Mouse (Mus musculus) bone marrow macrophage, adult 2 months (primary cell): ENCODE measurements at regions not wholly inside any gene's neighbourhood (a gene's known extent, or its start where the extent isn't known, plus 50 kb on each side); places are given as distances from the start of the nearest gene placed in this dataset.

Experiments used
- CTCF ChIP-seq: IDR thresholded peaks from 2 replicates; pipeline ENCODE4 v1.5.1; 2012; ENCODE audit warnings: low read depth, mild to moderate bottlenecking, low read length, moderate library complexity
- POLR2A ChIP-seq: IDR thresholded peaks from 2 replicates; pipeline ENCODE4 v1.6.1; 2012; ENCODE audit warnings: mild to moderate bottlenecking, low read depth, low read length, borderline replicate concordance

- TF ChIP-seq CTCF (no peak), POLR2A (no peak)
These were observed 190.5 kb upstream of the Tmem45b start for GRCm38 (mm10) chr9:31654747-31655146.
